Mouse (Mus musculus) kidney, postnatal 4 days (tissue): ENCODE results near the gene Rnaseh2c.

Experiments
- DNase-seq, 2 experiments: peaks; one replicate each; pipeline ENCODE4 v3.0.0; 2021; ENCODE audit warnings: mixed read lengths in 2 of 2

Gene Rnaseh2c

DNA sequence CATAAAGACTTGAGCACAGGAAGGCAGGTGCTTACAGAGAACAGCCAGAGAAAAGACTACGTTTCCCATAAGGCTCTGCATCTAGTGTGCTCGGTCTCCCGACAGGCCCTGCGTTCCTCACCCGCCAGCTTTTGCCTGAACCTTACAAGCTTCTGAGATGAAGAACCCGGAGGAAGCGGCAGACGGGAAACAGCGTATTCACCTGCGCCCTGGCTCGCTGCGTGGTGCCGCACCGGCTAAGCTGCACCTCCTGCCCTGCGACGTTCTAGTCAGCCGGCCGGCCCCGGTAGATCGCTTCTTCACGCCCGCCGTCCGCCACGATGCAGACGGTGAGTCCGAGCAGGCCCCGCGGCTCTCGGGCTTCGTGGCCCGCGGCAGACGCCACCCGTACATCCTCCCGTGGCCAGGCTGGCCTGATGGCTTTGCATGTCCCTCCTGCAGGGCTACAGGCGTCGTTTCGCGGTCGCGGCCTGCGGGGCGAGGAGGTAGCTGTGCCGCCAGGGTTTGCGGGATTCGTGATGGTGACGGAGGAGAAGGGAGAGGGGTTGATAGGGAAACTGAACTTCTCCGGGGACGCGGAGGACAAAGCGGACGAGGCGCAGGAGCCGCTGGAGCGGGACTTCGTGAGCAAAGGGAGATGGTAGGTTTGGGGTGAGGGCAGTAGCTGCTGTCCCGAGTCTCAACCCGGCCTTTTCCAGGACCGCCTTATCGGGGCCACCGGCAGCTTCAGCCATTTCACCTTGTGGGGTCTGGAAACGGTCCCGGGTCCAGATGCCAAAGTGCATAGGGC, at the start of gene Rnaseh2c:
Gene Rnaseh2c (plus strand): TSS at position 122 of the 790 bp plus-strand sequence.
- peak; percentile 77 to 86 for DNase-seq

DNA sequence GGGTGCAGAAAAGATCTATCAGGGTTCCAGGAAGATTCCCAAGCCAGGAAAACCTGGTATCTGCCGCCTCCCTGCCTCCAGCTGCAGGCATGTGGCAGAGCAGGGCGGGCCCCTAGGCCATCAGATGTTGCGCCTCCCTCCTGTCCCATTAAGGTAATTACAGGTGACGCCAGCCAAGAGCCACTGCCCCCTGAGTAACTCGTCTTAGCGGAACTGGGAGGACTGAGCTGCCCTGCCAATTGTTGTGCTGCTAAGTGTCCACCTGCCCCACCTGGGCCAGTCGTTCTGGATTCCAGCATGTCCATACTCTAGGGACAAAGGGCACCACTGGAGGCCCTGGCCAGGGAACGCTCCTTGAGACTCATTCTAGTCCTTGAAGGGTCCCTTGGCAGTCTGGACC, 47.9 kb upstream of the Rnaseh2c start:
- DNase-seq: peak in 1 of 2 experiments; percentile 32

DNA sequence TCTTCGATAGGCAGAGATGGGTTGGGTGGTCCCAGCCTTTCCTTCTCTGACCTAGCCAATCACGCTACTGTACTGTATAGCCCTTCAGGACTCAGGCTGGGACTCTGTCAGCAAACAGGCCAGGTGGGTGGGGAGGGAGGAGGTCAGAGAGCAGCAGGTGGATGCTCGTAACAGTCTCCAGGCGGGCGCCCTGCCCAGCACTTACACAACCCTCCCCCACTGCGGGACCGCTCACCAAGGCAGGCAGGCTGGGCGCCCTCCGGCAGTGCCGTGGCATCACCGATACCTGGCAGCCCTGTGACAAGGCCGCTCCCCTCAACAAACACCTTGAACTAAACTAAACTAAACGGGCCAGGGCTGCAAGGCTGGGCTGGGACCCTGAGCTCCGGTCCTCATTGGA, 47.5 kb upstream of the Rnaseh2c start:
- peak; percentile 49 to 69 for DNase-seq

DNA sequence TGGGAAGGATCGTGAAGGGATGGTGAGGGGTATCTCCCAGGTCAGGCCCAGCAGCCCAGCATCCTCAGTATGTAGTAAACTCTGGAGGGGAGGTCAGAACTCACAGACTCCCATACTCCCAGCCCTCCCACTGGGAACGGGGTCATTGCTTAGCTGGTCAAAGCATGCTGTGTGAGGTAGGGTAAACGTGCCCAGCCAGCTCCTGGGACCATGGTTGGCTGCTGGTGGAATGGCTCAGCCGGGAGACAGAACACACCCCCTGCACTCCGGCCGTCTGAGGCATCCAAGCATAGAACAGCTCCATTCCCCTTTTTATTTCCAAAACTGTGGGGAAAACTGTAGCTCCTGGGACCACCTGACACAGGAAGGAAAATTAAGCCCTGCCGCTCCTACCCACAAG, 43.5 kb upstream of the Rnaseh2c start:
- DNase-seq: peak; percentile 65 to 82

DNA sequence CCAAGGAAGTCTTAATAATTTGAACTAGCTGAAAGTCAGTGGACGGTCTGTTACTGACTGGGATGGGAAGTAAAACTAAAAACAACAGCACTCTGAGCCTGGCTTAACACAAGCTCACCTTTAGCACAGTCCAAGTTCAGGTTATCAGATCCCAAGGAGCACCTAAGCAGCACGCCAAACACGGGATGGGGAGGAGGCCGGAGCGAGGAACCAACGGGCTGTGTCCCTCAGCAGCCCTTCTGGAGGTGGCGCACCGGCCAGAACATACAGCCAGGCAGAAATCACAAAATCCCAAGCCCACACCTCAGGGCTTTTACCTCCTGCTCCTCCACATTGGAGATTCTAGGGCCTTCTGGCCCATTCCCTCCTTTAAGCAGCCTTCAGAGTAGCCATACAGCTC, 42.9 kb upstream of the Rnaseh2c start:
- peak in 1 of 2 experiments; percentile 59 for DNase-seq

DNA sequence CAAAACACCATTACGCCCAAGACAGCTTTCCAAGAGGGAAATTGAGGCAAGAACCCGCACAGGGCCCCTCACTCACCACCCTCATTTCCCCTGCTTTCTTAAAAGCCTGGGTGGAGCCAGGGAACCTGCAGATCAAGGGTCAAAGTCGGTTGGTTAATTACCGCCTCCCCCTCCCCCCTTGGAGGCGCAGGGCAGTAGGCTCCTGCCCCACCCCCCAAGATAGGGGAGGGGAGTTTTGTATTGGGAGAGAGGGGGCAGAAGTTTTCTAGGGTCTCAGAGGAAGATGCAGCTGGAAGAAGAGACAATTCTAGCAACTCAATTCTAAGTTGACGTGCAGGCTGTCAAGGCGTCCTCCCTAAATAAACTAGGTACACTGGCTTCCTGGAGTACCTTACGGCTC, 42.4 kb upstream of the Rnaseh2c start:
- peak; percentile 53 to 73 for DNase-seq

DNA sequence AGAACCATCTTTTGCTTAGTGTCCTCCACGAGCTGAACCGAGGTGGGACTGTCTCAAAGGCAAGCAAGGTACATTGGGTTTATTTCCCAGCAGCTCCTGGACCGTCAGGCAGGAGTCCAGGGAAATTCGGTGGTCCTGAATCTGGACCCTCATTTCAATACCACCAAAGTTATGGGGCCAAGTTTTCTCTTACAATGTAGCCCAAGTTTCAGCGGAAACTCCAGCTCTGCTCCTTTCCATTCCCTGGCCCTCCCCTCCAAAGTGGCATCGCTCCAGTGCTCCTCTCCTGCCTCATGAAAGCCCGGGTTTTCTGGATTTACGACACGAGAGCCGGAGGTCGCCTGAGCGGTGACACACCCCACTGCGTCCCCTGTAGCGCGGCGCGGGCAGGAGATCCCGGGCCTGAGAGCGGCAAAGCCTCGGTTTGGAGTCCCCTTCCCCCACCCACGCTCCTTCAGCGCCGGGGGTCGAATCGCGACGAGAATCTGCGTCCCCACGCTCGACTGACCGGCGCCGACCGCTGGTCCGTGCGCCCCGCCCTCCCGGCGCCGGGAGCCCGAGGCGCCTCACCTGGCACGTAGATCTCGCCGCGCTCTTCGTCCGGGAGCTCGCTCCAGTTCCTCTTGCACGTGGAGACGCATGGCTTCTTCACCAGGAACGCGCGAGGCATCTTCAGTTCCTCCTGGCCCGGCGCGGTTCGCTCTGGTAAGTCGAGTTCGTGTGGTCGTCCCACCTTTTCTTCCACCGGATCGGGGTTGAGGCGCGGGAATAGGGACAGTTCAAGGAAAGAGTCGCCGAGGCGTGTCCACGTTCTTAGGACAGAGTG, 41.8 kb upstream of the Rnaseh2c start:
- peak; percentile 74 to 84 for DNase-seq

DNA sequence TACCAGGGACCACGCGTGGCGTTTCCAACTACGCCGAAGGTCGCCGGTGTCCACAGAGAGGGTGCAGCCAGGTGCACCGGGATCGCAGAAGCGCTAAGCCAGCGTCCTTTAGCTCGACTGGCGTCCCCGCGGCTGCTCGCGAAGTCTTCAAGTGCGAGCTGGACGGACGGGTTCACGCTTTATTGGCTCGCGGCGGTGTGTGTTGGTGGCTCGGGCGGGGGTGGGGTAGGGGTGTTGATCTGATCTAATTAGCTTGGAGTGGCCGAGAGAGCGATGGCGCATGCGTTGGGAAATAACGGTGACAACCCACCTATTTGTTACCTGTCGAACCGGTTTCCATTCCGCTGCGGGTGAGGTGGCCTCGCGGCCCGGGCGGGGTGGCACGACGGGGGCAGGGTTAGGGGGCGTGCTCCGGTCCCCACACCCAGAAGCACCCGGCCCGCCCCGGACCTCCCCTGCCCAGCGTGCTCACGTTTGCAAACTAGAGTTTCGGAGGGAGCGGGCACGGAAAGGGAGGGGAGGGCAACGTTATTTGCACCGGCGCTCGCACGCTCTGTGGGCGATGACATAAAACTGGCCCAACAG, 41.1 kb upstream of the Rnaseh2c start, which contains the start of gene Ovol1:
Gene Ovol1 (minus strand): TSS at position 190 of the 585 bp plus-strand sequence.
- DNase-seq: peak; percentile 78 to 87

DNA sequence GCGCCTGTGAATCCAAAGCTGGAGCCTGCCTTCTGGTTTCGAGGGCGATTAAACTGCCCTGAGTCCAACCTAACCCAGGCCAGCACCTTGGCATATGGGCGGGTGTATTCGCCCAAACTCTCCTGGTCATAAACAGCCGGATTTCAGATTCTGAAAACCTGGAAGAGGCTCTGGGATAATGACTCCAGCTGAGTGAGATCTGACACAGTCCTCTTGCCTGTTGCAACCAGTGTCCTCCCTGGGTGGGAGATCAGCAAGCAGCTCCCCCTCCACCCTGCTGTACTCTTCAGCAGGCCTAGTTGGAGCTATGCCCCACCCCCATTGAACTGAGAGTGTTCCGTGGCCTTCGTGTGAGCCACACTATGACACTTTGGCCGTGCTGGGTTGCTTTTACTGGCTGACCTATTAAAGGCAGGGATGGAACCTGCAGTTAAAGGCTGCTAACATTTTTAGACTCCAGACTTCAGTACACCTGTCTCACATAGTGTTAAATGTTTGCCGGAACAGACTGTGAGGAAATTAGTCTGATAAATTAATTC, 40.4 kb upstream of the Rnaseh2c start:
- DNase-seq: peak; percentile 58 to 75

DNA sequence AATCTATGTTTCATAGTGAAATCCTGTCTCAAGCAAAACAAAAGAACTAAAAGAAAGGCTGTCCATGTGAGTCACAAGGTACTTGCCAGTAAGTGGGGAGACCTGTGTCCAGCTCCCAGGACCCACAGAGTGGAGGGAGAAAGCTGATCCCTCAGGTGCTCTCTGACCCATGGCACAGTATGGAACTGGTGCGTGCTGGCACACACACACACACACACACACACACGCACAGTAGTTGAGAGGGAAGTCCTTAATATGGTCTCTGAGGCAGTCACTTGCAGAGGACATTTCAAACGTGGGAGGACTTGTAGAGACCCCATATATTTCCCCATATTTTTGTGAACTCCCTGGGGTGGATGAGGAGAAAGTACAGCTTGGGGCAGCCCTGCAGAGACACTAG, 39.8 kb upstream of the Rnaseh2c start:
- peak; percentile 41 to 57 for DNase-seq

DNA sequence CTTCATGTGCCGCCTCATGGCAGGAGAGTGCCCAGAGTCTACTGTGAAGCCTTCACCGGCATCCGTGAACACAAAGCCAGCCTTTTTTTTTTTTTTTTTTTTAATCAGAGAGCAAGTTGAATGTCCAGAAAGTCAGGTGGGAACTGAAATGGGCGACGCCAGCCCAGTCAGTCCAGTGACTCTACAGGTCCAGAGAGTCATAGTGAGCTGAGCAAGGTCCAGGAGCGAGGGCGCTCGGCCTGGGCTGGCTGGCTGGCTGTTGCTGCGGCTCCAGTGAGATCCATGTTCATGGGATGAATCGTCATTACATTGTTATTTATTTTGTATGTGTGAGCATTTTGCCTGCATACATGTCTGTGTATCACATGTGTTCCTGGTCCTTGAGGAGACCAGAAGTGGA, 38.9 kb upstream of the Rnaseh2c start:
- no peak for DNase-seq

DNA sequence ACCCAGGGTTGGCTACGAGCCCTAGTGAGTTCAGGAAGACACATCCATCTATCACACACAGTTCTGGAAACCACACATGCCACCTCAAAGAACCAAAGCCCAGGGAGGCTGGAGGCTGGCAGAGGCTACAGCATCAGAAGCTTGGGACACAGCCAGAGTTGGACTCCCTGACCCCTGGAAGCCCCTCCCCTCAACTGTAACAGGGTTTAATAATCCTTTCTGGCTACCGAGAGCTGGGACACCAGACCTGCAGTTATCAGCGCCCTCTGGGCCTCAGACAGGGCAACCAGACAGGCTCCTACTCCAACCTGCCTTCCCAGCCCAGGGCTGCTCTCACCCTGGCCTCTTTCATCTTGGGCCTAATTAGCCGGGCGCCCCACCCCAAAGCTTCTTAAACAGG, 35.4 kb upstream of the Rnaseh2c start:
- DNase-seq: peak; percentile 38 to 56

DNA sequence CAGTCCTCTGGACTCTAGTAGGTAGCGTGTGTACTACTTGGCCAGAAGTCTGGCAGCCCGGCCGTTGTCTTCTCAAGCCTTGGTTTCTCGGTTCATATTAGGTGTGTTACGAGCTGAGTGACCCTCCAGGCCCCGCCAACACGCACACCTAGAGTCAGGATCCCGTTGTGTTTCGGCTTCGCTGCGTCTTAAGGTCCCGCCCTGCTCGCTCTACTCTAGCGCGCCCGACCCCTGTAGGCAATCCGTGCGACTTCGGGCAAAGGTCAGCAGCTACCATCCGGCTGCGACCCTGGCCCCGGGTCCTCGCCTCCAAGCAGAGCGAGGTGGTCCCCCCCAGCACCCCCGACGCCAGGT, 34.5 kb upstream of the Rnaseh2c start:
- DNase-seq: no peak

DNA sequence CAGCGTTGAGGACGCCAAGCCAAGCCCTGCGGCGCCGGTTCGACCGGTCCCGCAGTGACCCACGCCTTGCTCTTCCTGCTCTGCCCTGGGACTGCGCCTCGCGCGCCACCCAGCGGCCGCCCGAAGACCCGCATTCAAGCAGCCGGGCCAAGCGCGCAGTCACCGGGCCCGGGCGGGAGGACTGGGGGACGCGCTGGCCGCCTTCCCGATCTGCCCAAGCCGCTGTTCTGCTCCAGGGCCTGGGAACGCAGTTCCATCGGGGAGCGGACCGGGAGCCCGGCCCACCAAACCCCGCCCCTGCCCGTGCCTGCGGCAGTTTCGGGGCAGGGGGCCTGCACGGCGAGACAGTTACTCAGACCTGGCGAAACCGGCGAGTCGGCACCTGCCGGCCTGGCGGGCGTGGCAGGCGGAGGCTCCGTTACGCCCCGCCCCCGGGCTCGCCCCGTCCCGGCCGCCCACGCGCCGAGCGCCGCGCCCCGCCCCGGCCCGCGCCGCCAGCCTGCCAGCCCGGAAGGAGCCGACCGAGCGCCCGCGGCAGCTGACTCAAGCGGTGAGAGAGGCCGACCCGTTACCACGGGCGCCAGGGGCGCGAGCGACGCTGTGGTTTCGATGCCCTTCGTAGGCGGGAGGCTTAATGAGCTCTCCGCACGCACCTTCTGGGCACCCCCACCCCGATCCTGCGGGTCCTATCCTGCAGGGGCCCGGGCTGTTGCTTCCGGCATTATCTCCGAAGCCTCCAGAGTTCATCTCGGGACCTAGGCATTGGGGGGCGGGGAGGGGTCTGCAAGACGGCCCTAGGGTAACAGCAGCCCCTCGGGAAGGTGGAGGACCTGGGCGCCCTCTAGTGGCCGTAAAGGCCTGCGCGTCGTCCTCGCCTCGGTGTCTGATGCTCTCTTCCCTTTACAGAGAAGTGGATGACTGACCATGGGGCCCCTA, 33.9 kb upstream of the Rnaseh2c start, which contains the start of gene Ap5b1:
Gene Ap5b1 (plus strand): TSS at position 492 of the 936 bp plus-strand sequence.
- DNase-seq: peak; percentile 92 to 94

DNA sequence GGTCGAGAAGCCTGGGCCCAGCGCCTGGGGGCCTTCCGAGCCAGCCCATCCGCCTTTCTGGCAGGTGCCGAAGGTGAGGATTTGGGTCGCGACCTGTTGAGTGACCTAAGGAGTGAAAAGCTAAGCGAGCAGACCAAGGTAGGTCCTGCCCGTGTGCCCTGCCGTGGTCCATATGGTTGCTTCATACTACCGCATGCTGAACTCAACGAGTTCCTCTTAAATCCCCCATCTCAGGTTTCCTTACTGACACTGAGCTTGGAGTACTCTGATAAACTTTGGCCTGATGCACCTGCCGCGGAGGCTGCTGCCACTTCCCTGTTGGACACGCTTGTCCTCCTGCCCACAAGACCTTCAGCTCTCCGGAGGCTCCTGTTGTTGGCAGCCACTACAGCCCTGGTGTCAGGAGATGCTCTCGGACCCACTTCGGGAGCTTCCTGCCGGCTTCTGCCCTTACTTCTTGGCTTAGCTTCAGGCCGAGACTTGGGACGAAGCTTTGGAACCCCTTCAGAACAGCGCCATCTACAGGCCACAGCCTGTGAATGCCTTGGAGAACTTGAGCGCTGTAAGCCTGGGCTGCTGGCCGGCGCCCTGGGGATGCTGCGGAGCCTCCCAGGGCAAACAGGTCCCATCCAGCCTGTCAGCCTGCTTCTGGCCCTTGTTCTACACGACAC, 33.1 kb upstream of the Rnaseh2c start:
- DNase-seq: peak; percentile 88 to 92

DNA sequence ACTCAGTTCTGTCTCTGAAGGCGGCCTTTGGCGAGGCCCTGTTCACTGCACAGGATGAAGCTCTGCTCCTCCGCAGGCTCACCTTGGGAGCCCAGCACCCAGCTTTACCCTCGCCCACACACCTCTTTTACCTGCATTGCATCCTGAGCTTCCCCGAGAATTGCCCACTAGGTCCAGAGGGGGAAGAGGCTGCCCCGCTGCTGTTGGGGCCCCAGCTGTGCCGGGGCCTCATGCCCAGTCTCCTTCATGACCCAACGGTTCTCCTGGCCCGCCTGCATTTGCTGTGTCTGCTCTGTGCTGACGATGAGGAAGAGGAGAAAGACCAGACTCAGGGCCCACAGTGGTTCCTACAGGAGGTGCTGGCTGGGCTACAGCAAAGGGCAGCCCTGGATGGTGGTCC, 32.2 kb upstream of the Rnaseh2c start:
- no peak for DNase-seq

DNA sequence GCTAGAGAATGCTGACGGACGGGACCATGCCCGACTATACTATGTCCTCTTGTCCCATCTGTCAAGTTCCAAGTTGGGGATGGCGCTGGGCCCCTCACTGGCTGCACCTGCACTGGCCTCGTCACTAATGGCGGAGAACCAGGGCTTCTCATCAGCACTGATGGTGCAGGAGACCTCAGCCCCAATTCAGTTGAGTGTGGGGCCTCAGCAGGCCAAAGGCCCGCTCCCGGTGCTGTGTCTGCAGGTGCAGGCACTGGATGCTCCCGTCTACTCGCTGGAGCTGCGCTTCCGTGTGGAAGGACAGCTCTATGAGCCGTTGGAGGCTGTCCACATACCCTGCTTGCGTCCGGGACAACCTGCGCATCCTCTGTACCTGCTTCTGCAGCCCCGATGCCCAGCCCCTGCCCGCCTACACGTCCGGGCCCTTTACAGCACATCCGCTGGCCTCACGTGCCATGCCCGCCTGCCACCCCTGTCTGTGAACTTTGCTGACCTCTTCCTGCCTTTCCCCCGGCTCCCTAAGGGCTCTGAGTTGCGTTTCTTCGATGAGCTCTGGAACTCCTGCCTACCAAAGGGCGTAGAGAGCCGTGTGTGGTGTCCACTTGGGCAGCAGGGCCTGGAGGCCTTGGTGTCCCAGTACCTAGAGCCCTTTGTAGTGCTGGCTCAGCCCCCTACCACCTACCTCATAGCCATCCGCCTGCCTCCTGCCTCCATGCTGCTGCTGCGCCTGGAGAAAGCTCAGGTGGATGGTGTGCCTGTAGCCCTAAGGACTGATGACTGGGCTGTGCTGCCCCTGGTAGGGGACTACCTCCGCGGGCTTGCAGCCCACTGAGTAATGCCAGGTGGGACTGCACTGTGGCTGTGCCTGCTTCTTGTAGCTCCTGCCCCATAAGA, 31.1 kb upstream of the Rnaseh2c start:
- no peak for DNase-seq

DNA sequence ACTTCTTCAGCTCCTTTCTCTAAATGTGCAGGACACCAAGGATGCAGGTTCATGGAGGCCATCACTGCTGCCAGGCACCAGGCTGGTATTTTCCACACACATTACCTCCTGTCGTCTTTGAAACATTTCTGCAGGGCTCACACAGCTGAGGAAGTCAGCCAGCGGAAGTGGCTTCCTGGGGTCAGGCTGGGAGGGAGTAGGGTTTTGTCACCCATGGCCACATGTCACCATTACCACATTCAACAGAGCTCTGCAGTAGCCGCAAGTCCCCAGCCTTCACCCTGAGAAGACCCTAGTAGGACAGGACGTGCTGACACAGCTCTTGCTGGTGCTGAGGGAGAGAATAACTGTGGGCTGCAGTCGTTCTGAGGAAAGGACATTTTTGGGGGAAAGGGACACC, 29.8 kb upstream of the Rnaseh2c start:
- DNase-seq: no peak

DNA sequence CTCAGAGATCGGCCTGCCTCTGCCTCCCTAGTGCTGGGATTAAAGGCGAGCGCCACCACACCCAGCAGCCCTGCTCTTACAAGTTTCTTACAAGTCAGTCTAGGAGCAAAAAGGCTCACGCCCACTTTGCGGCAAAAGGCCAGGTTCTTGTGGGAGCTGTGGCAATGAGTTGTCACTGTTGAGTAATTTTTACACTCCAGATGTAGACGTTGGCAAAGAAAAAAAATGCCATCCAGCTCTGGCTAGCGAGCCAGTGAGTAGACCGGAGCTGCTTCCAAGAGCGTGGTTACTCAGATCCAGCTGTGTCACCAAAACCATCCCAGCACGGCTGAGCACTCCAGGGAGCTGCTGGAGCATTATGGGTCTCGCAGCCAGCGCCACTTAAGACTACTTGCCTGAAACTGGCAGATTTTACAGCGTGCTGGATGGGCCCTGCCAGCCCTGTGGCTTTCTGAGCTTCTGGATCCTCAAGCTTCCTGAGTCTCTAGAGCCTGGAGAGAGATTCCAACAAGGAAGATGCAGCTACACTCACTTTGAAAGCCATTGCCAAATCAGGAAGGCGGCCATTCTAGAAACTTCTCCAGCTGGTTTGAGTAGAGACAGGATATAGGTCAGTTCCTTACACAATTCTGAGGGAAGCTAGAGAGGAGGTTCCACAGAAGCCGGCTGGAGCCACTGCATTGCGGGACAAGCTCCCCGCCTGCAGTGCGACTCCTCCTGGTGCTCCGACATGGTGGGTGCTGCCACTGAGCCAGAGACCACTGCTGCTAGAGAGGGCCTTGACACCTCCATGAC, 29.1 kb upstream of the Rnaseh2c start:
- peak in 1 of 2 experiments; percentile 42 for DNase-seq
